Mouse (Mus musculus) heart, embryonic 10.5 days (tissue): ENCODE results near the gene Gabra6. TPM values are rescaled to one million over a fixed set of nuclear protein-coding genes. Genes with fewer than 3 reads are reported as not detected.

ENCODE experiments used
- DNase-seq: peaks from one replicate; pipeline ENCODE4 v3.0.0-alpha.2; 2017; ENCODE audit warnings: low spot score
- H3K27ac ChIP-seq: fragments of 300-500 bp; sonication (generic); 2 replicates; pipeline ENCODE4 v1.5.1; 2016; ENCODE audit warnings: mild to moderate bottlenecking
- H3K27me3 ChIP-seq: fragments of 300-500 bp; sonication (generic); 2 replicates; pipeline ENCODE4 v1.6.1; 2016; ENCODE audit warnings: mild to moderate bottlenecking; ENCODE audit not compliant: poor library complexity, insufficient read depth, severe bottlenecking
- H3K36me3 ChIP-seq: fragments of 300-500 bp; sonication (generic); 2 replicates; pipeline ENCODE4 v1.6.1; 2016; ENCODE audit warnings: mild to moderate bottlenecking, moderate library complexity
- H3K4me1 ChIP-seq: fragments of 300-500 bp; sonication (generic); 2 replicates; pipeline ENCODE4 v1.6.1; 2016; ENCODE audit warnings: mild to moderate bottlenecking
- H3K4me3 ChIP-seq: fragments of 300-500 bp; sonication (generic); 2 replicates; pipeline ENCODE4 v1.5.1; 2016; ENCODE audit warnings: mild to moderate bottlenecking, moderate library complexity
- H3K9me3 ChIP-seq: fragments of 300-500 bp; sonication (generic); 2 replicates; pipeline ENCODE4 v1.6.1; 2016; ENCODE audit warnings: mild to moderate bottlenecking, moderate library complexity
- WGBS: fragments of 180-500 bp; shearing (Covaris S2); methylation state at CpG from one replicate; pipeline ENCODE4 v1.1.7; 2016; 5-methylcytosine and 5-hydroxymethylcytosine counted together
- polyA plus RNA-seq: library from polyadenylated mRNA; unstranded; fragments of >200 nt; fragmentation: Nextera tagmentation; extraction: Ambion mirVana; gene quantifications from 2 replicates; pipeline ENCODE4 v1.2.1, GENCODE M21; 2016

Gene Gabra6
- polyA plus RNA-seq: not detected in 2 replicates

- no peak within 1 kb of the TSS for H3K4me3 ChIP-seq
- no peak within 1 kb of the TSS for H3K27ac ChIP-seq
- no peaks in the 10 kb centered on the region for H3K4me1 ChIP-seq
- H3K9me3 ChIP-seq: no peaks in the 10 kb centered on the region
- 66% methylated on average over 5 of the region's 5 CpGs for whole genome bisulfite sequencing
- no peaks in the 10 kb centered on the region for H3K36me3 ChIP-seq
- DNase-seq: no peak
- H3K27me3 ChIP-seq: no peaks in the 10 kb centered on the region
These were observed at the start of gene Gabra6 for GRCm38 (mm10) chr11:42320882-42321281. Gabra6 (minus strand) TSS chr11:42321072.

GRCm38 (mm10) chr11:42365544-42365943, 44.7 kb upstream of the Gabra6 start:
- Histone ChIP-seq H3K36me3 (no peaks in the 10 kb centered on the region), H3K27me3 (no peaks in the 10 kb centered on the region), H3K4me3 (no peak overlapping the region), H3K9me3 (no peaks in the 10 kb centered on the region), H3K27ac (no peak overlapping the region), H3K4me1 (no peaks in the 10 kb centered on the region)
- DNase-seq: no peak
- 79% methylated on average over 7 of the region's 7 CpGs for WGBS

GRCm38 (mm10) chr11:42332121-42332520, 11.2 kb upstream of the Gabra6 start:
- no peak overlapping the region for H3K27ac ChIP-seq
- H3K36me3 ChIP-seq: no peaks in the 10 kb centered on the region
- 81% methylated on average over 3 of the region's 3 CpGs for WGBS
- no peaks in the 10 kb centered on the region for H3K4me1 ChIP-seq
- H3K4me3 ChIP-seq: no peak overlapping the region
- H3K9me3 ChIP-seq: no peaks in the 10 kb centered on the region
- no peak for DNase-seq
- H3K27me3 ChIP-seq: no peaks in the 10 kb centered on the region

- DNase-seq: no peak
- Histone ChIP-seq H3K9me3 (no peaks in the 10 kb centered on the region), H3K27ac (no peak overlapping the region), H3K4me1 (no peaks in the 10 kb centered on the region), H3K27me3 (no peaks in the 10 kb centered on the region), H3K4me3 (no peak overlapping the region), H3K36me3 (no peaks in the 10 kb centered on the region)
- 67% methylated on average over 4 of the region's 4 CpGs for WGBS
These were observed 5.4 kb upstream of the Gabra6 start for GRCm38 (mm10) chr11:42326262-42326661.

DNA sequence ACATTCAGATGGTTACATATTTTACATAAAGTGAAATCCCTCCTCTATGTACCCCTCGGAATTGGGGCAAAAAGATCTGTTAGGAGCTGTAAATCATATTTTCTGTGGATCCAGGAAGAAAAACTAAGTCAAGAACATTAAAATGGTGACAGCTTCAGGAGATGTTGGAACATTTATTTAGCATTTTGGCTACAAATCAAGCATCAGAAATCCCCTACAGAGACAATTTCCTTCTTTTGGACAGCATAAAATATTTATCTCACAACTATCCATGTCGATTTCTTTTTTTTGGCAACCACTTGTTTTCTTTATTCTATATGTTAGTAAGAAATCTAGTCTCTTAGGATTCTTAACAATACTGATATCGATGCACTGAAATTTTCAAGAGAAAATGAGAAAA, 688 bp upstream of the Gabra6 start:
- Histone ChIP-seq H3K4me1 (no peaks in the 10 kb centered on the region), H3K4me3 (no peak overlapping the region), H3K9me3 (no peaks in the 10 kb centered on the region), H3K27ac (no peak overlapping the region), H3K36me3 (no peaks in the 10 kb centered on the region), H3K27me3 (no peaks in the 10 kb centered on the region)
- 78% methylated on average over 3 of the region's 3 CpGs for WGBS
- no peak for DNase-seq

DNA sequence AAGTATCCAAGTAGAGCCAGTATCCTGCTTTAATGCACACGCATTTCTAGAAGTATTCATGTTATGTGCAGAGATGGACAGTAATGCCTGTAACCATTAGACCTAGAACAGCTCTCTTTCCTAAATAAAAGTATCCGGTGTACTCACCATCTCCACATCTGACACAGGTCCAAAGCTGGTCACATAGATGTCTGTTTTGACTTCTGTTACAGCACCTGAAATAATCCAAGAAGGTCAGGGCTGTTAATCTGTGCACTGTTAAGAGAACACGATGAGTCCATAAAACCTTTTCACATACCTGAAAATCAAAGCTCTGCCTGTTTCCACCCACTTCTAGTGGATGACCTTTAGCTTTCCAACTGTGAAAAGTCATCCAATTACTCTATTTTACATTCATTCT, 1.4 kb downstream of the Gabra6 start:
- DNase-seq: no peak
- no peaks in the 10 kb centered on the region for H3K9me3 ChIP-seq
- no peaks in the 10 kb centered on the region for H3K27me3 ChIP-seq
- no peaks in the 10 kb centered on the region for H3K36me3 ChIP-seq
- H3K4me3 ChIP-seq: no peak overlapping the region
- whole genome bisulfite sequencing: 80% methylated on average over 3 of the region's 3 CpGs
- H3K27ac ChIP-seq: no peak overlapping the region
- H3K4me1 ChIP-seq: no peaks in the 10 kb centered on the region; the same call in 1 of the 2 replicates

DNA sequence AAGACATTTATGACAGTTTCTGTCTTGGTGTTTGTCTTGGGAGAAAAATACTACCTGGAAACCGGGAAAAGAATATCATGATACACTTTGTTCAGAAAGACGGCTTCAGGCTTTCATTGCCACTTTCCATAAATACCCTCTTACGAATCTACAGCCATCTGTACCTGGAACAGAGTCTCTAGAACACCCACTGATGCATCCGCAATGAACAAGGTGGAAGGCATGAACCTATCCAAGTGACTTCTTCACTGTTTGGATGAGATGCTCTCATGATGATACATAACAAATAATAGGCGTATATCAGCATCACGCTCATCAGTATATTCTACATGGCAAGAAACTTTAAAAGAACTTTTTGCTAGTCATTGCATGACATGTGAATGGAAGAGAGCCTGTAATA, 1.8 kb downstream of the Gabra6 start:
- DNase-seq: no peak
- Histone ChIP-seq H3K27ac (no peak overlapping the region), H3K9me3 (no peaks in the 10 kb centered on the region), H3K4me3 (no peak overlapping the region), H3K4me1 (no peaks in the 10 kb centered on the region; the same call in 1 of the 2 replicates), H3K27me3 (no peaks in the 10 kb centered on the region), H3K36me3 (no peaks in the 10 kb centered on the region)
- WGBS: 83% methylated on average over 6 of the region's 6 CpGs

GRCm38 (mm10) chr11:42317985-42318384, 2.9 kb downstream of the Gabra6 start:
- no peak overlapping the region for H3K27ac ChIP-seq
- H3K27me3 ChIP-seq: no peaks in the 10 kb centered on the region
- no peak for DNase-seq
- no peaks in the 10 kb centered on the region for H3K36me3 ChIP-seq
- H3K4me3 ChIP-seq: no peak overlapping the region
- H3K9me3 ChIP-seq: no peaks in the 10 kb centered on the region
- WGBS: 73% methylated on average over 3 of the region's 3 CpGs
- H3K4me1 ChIP-seq: no peaks in the 10 kb centered on the region; the same call in 1 of the 2 replicates

- no peak overlapping the region for H3K27ac ChIP-seq
- no peaks in the 10 kb centered on the region for H3K9me3 ChIP-seq
- no peaks in the 10 kb centered on the region for H3K36me3 ChIP-seq
- H3K4me1 ChIP-seq: no peaks in the 10 kb centered on the region; the same call in 1 of the 2 replicates
- DNase-seq: no peak
- no peak overlapping the region for H3K4me3 ChIP-seq
- 23% methylated on average over 6 of the region's 6 CpGs for WGBS
- no peaks in the 10 kb centered on the region for H3K27me3 ChIP-seq
These were observed 6.0 kb downstream of the Gabra6 start for GRCm38 (mm10) chr11:42314850-42315249.

DNA sequence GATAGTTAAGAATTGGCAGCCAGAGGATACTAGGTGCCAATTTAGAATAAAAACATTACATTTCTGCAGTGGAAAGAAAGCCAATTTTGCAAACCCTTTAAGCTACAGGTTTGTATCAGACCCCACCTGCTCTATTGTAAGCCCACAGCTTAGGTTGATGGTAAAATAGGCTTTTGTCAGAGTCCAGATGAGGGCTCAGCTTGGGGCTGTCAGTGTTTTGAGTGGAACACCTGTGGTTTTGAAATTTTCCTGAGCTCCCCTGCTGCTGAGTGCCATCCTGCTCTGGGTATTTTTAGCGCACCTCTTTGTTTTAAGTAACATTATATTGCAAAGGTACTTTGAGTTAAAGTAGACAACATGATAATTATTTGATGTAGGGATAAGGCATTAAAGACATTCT, 10.0 kb downstream of the Gabra6 start:
- no peak for DNase-seq
- no peak overlapping the region for H3K27ac ChIP-seq
- no peaks in the 10 kb centered on the region for H3K9me3 ChIP-seq
- WGBS: 64% methylated on average over 1 of the region's 1 CpGs
- no peaks in the 10 kb centered on the region; the same call in 1 of the 2 replicates for H3K4me1 ChIP-seq
- H3K4me3 ChIP-seq: no peak overlapping the region
- H3K27me3 ChIP-seq: no peaks in the 10 kb centered on the region
- H3K36me3 ChIP-seq: no peaks in the 10 kb centered on the region

GRCm38 (mm10) chr11:42309086-42309485, 11.8 kb downstream of the Gabra6 start:
- H3K27ac ChIP-seq: no peak overlapping the region
- 74% methylated on average over 2 of the region's 2 CpGs for WGBS
- H3K9me3 ChIP-seq: no peaks in the 10 kb centered on the region
- no peaks in the 10 kb centered on the region for H3K27me3 ChIP-seq
- DNase-seq: no peak
- no peaks in the 10 kb centered on the region for H3K4me1 ChIP-seq
- H3K36me3 ChIP-seq: no peaks in the 10 kb centered on the region
- no peak overlapping the region for H3K4me3 ChIP-seq

DNA sequence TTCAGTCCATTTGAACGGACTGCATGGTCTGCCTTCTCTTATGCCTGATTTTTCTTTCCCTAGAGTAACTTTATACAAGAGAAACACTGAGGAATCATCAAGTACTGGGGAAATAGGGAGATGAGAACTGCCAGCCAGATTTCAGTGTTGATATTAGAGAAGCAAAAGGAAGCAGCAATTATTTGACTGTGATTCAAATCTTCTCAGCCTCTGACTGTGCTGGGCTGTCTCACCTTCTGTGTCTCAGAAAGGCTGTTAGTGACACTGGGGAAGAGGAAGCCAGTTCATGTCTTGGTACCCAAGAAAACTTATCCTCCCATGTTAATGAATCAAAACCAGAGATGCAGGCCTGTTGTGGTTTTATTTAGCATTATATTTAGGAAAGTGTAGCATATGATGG, 14.8 kb downstream of the Gabra6 start:
- Histone ChIP-seq H3K9me3 (no peaks in the 10 kb centered on the region), H3K4me3 (no peak overlapping the region), H3K27ac (no peak overlapping the region), H3K27me3 (no peaks in the 10 kb centered on the region), H3K36me3 (no peaks in the 10 kb centered on the region), H3K4me1 (no peaks in the 10 kb centered on the region)
- 70% methylated on average over 1 of the region's 1 CpGs for WGBS
- no peak for DNase-seq

DNA sequence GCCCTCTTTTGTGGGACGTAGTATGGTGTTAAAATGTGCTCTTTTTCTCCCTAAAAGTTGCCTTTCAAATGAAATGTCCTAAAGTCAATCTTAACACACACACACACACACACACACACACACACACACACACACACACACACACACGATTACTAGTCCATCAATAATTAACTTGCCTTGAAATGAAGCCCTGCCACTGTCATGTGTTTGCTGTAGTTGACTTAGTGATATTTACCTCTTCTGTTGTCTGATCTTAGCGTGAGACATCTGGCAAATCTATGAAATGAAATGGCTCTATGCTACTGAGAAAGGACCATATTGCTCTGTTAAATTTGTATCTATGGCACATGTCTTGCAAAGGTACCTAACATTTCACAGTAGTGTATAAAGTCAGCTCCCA, 61.9 kb downstream of the Gabra6 start:
- no peak overlapping the region for H3K4me3 ChIP-seq
- WGBS: 76% methylated on average over 3 of the region's 3 CpGs
- H3K4me1 ChIP-seq: no peaks in the 10 kb centered on the region
- H3K36me3 ChIP-seq: no peaks in the 10 kb centered on the region
- H3K27ac ChIP-seq: no peak overlapping the region
- DNase-seq: no peak
- no peaks in the 10 kb centered on the region for H3K27me3 ChIP-seq
- H3K9me3 ChIP-seq: no peaks in the 10 kb centered on the region
